Mouse (Mus musculus) limb, embryonic 11.5 days (tissue): ENCODE results near the gene Hist2h2aa2. TPM values are rescaled to one million over a fixed set of nuclear protein-coding genes. Genes with fewer than 3 reads are reported as not detected.
"Not testable (repeated sequence)": the region's sequence is repeated elsewhere in the genome, so short reads cannot be mapped to it uniquely, and the experiment has no call there.

ENCODE experiments used
- ATAC-seq: fragments of 200-750 bp; cut with Nextera tagmentation; 2 replicates; pipeline ENCODE4 v1.8.0; 2017; ENCODE audit warnings: low read depth; ENCODE audit not compliant: insufficient number of reproducible peaks, low FRiP score, low TSS enrichment
- DNase-seq: peaks from one replicate; pipeline ENCODE4 v3.0.0-alpha.2; 2015; ENCODE audit warnings: low spot score
- H3K27ac ChIP-seq: fragments of 300-500 bp; sonication (generic); replicated peaks from 2 replicates; pipeline ENCODE4 v1.5.1; 2014; ENCODE audit warnings: low read depth, mild to moderate bottlenecking, low read length
- H3K27me3 ChIP-seq: fragments of 300-500 bp; sonication (generic); 2 replicates; pipeline ENCODE4 v1.6.1; 2014; ENCODE audit warnings: mild to moderate bottlenecking, low read length, mixed read lengths; ENCODE audit not compliant: control insufficient read depth, insufficient read depth
- H3K36me3 ChIP-seq: fragments of 300-500 bp; sonication (generic); 2 replicates; pipeline ENCODE4 v1.6.1; 2014; ENCODE audit warnings: mild to moderate bottlenecking, low read length, moderate library complexity, mixed read lengths; ENCODE audit not compliant: control insufficient read depth, insufficient read depth
- H3K4me1 ChIP-seq: fragments of 300-500 bp; sonication (generic); 2 replicates; pipeline ENCODE4 v1.6.1; 2014; ENCODE audit warnings: low read length, mixed read lengths; ENCODE audit not compliant: control insufficient read depth, insufficient read depth
- H3K4me2 ChIP-seq: fragments of 300-500 bp; sonication (generic); 2 replicates; pipeline ENCODE4 v1.6.1; 2014; ENCODE audit warnings: low read depth, mild to moderate bottlenecking, moderate library complexity; ENCODE audit not compliant: severe bottlenecking
- H3K4me3 ChIP-seq: fragments of 300-500 bp; sonication (generic); 2 replicates; pipeline ENCODE4 v1.5.1; 2014; ENCODE audit warnings: low read depth, low read length
- H3K9ac ChIP-seq: fragments of 300-500 bp; sonication (generic); 2 replicates; pipeline ENCODE4 v1.6.1; 2014; ENCODE audit warnings: mild to moderate bottlenecking, low read length
- H3K9me3 ChIP-seq: fragments of 300-500 bp; sonication (generic); 2 replicates; pipeline ENCODE4 v1.6.1; 2016; ENCODE audit warnings: low read length; ENCODE audit not compliant: control insufficient read depth
- WGBS: fragments of 180-500 bp; shearing (Covaris S2); extraction: QIAGEN DNeasy Blood & Tissue Kit; methylation state at CpG from one replicate; pipeline ENCODE4 v1.1.7; 2014; 5-methylcytosine and 5-hydroxymethylcytosine counted together
- polyA plus RNA-seq: library from polyadenylated mRNA; unstranded; fragments of >200 nt; fragmentation: Nextera tagmentation; extraction: Ambion mirVana; gene quantifications from 2 replicates; pipeline ENCODE4 v1.2.1, GENCODE M21; 2014

Hist2h2aa2 gene
- polyA plus RNA-seq, 1 experiment from 2014 or later, result 40.7 TPM

GRCm38 (mm10) chr3:96198601-96199251, 41.4 kb downstream of the Hist2h2aa2 start:
- H3K9me3 ChIP-seq, ATAC-seq, H3K27ac ChIP-seq, H3K36me3 ChIP-seq, DNase-seq, H3K27me3 ChIP-seq, H3K4me2 ChIP-seq, H3K4me3 ChIP-seq, H3K4me1 ChIP-seq, H3K9ac ChIP-seq: not testable (repeated sequence)
- 33% methylated on average over 6 of the region's 8 CpGs for WGBS

GRCm38 (mm10) chr3:96198181-96198580, 41.9 kb downstream of the Hist2h2aa2 start:
- WGBS, result 10% methylated on average over 6 of the region's 6 CpGs
- Histone ChIP-seq H3K4me3 (no peak overlapping the region), H3K27me3 (no peaks in the 10 kb centered on the region), H3K27ac (no peak overlapping the region), H3K4me1 (peaks cover 4% of the 10 kb centered on the region; the same call in 1 of the 2 replicates), H3K4me2 (peak overlapping the region; percentile 34), H3K9me3 (no peaks in the 10 kb centered on the region), H3K9ac (no peak overlapping the region), H3K36me3 (no peaks in the 10 kb centered on the region)
- ATAC-seq (no peak), DNase-seq (no peak)

GRCm38 (mm10) chr3:96197129-96197749, 42.8 kb downstream of the Hist2h2aa2 start:
- under 1% methylated on average over 50 of the region's 50 CpGs for WGBS

GRCm38 (mm10) chr3:96196437-96197128, 43.5 kb downstream of the Hist2h2aa2 start:
- ATAC-seq, result peak; percentile 23

More at GRCm38 (mm10) chr3:96197129-96197749, 42.8 kb downstream of the Hist2h2aa2 start:
- no peaks in the 10 kb centered on the region for H3K36me3 ChIP-seq
- ATAC-seq (peak; percentile 92), DNase-seq (peak; percentile 90)
- peaks cover 4% of the 10 kb centered on the region; the same call in 1 of the 2 replicates for H3K4me1 ChIP-seq
- H3K4me2 ChIP-seq, result peak overlapping the region; percentile 91
- H3K27me3 ChIP-seq, result no peaks in the 10 kb centered on the region
- no peaks in the 10 kb centered on the region for H3K9me3 ChIP-seq
- peak overlapping the region; percentile 90 for H3K27ac ChIP-seq
- H3K9ac ChIP-seq, result peak overlapping the region; percentile 91
- H3K4me3 ChIP-seq, result peak overlapping the region; percentile 54

GRCm38 (mm10) chr3:96195616-96196313, 44.3 kb downstream of the Hist2h2aa2 start:
- no peak for ATAC-seq
- no peak overlapping the region for H3K4me3 ChIP-seq
- H3K36me3 ChIP-seq, result no peaks in the 10 kb centered on the region
- 94% methylated on average over 11 of the region's 11 CpGs for WGBS
- H3K4me1 ChIP-seq, result peaks cover 4% of the 10 kb centered on the region; the same call in 1 of the 2 replicates
- no peak overlapping the region for H3K9ac ChIP-seq
- H3K27me3 ChIP-seq, result no peaks in the 10 kb centered on the region
- H3K27ac ChIP-seq, result no peak overlapping the region
- DNase-seq, result no peak
- no peak overlapping the region for H3K4me2 ChIP-seq
- no peaks in the 10 kb centered on the region for H3K9me3 ChIP-seq

More at GRCm38 (mm10) chr3:96196437-96197128, 43.5 kb downstream of the Hist2h2aa2 start:
- Histone ChIP-seq H3K9ac (peak overlapping the region; percentile 91), H3K36me3 (no peaks in the 10 kb centered on the region), H3K27me3 (no peaks in the 10 kb centered on the region), H3K4me2 (peak overlapping the region; percentile 91), H3K27ac (peak overlapping the region; percentile 90), H3K4me1 (peaks cover 4% of the 10 kb centered on the region; the same call in 1 of the 2 replicates), H3K9me3 (no peaks in the 10 kb centered on the region), H3K4me3 (peak overlapping the region; percentile 54)
- 17% methylated on average over 27 of the region's 27 CpGs for WGBS
- DNase-seq, result no peak

- 88% methylated on average over 10 of the region's 10 CpGs for WGBS
- no peak overlapping the region for H3K27ac ChIP-seq
- DNase-seq (no peak), ATAC-seq (no peak)
- peaks cover 4% of the 10 kb centered on the region; the same call in 1 of the 2 replicates for H3K4me1 ChIP-seq
- no peak overlapping the region for H3K9ac ChIP-seq
- no peak overlapping the region for H3K4me3 ChIP-seq
- H3K4me2 ChIP-seq, result no peak overlapping the region
- no peaks in the 10 kb centered on the region for H3K27me3 ChIP-seq
- H3K9me3 ChIP-seq, result no peaks in the 10 kb centered on the region
- H3K36me3 ChIP-seq, result no peaks in the 10 kb centered on the region
These were observed 45.1 kb downstream of the Hist2h2aa2 start for GRCm38 (mm10) chr3:96194966-96195365.

- Histone ChIP-seq H3K4me3 (no peak overlapping the region), H3K9me3 (no peaks in the 10 kb centered on the region), H3K36me3 (no peaks in the 10 kb centered on the region), H3K27ac (no peak overlapping the region), H3K9ac (no peak overlapping the region), H3K27me3 (no peaks in the 10 kb centered on the region), H3K4me1 (peaks cover 4% of the 10 kb centered on the region; the same call in 1 of the 2 replicates), H3K4me2 (no peak overlapping the region)
- WGBS, result 61% methylated on average over 12 of the region's 12 CpGs
- ATAC-seq, result no peak
- DNase-seq, result peak; percentile 41
These were observed 47.1 kb downstream of the Hist2h2aa2 start for GRCm38 (mm10) chr3:96192977-96193376.
